Mouse (Mus musculus) bone marrow, adult 2 months (tissue): ENCODE measurements around the gene Irf6. TPM values are rescaled to one million over a fixed set of nuclear protein-coding genes. Genes with fewer than 3 reads are reported as not detected.

Source experiments
- H3K27ac ChIP-seq: fragments of 200-500 bp; 2 replicates; pipeline ENCODE4 v1.5.1; 2012; ENCODE audit warnings: low read depth, mild to moderate bottlenecking, control low read depth, inconsistent platforms, low read length; ENCODE audit not compliant: control insufficient read depth, poor library complexity, insufficient read depth
- H3K4me1 ChIP-seq: fragments of 200-500 bp; 2 replicates; pipeline ENCODE4 v1.6.1; 2011; ENCODE audit warnings: low read length; ENCODE audit not compliant: control insufficient read depth, insufficient read depth
- H3K4me3 ChIP-seq: fragments of 200-500 bp; replicated peaks from 2 replicates; pipeline ENCODE3; 2011; ENCODE audit warnings: mild to moderate bottlenecking, low read depth, low read length, control low read depth; ENCODE audit not compliant: control insufficient read depth
- CTCF ChIP-seq: fragments of 200-500 bp; IDR thresholded peaks from 2 replicates; pipeline ENCODE4 v1.5.1; 2011; ENCODE audit warnings: low read length, control low read depth; ENCODE audit not compliant: control insufficient read depth, insufficient read depth
- POLR2A ChIP-seq: fragments of 200-500 bp; IDR thresholded peaks from 2 replicates; pipeline ENCODE4 v1.6.1; 2011; ENCODE audit warnings: low read depth, mild to moderate bottlenecking, control low read depth, low read length, borderline replicate concordance; ENCODE audit not compliant: control insufficient read depth
- WGBS: fragments of 180-500 bp; shearing (Covaris S2); methylation state at CpG from one replicate; pipeline ENCODE4 v1.1.7; 2018; 5-methylcytosine and 5-hydroxymethylcytosine counted together
- polyA plus RNA-seq: library from polyadenylated mRNA; stranded (reverse); fragments of >200 nt; gene quantifications from 2 replicates; pipeline ENCODE4 v1.2.4, GENCODE M21; 2011; ENCODE audit warnings: low replicate concordance; ENCODE audit not compliant: missing spikeins, insufficient read depth, insufficient read length

Irf6 gene
- polyA plus RNA-seq, 1 experiment, result not detected

DNA sequence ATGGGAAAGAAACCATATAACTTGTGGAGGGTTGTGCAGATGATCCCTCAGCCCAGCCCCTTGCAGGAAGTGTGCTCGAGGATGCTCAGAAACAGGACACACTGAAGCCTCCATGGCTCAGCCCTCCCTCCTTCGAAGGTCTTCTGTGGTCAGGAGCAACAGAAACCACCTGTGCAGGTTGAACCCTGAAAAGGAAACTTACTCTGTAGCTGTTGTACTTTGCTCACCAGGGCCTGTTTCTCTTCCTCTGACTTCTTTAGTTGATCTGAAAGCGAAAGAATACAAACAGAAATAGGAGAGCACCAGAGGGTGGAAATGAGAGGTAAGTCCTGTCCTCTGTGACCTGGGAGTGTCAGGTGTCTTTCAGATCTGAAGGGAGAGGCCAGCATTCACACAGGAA lies 28.2 kb downstream of the Irf6 start:
- Histone ChIP-seq H3K4me1 (no peaks in the 10 kb centered on the region), H3K4me3 (no peak overlapping the region), H3K27ac (no peak overlapping the region)
- 67% methylated on average over 3 of the region's 3 CpGs for WGBS
- TF ChIP-seq CTCF, result no peak
- no peak for TF ChIP-seq POLR2A

DNA sequence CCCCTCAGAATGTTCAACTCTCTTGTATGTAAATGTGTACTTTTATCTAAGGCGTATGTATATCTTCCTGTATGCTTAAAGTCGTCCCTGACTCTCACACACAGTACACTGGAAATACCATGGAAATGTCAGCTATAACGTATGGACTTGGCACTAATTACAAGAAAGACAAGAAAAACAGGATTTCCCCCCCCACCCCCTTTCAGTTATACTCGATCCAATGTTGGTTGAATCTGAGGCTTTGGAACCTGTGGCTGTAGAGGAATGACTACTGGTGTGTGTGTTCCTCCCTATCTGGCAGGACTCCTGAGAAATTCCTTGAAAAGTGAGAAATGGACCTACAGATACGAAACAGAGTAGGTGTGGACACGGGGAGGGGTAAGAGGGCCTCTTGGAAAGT lies 35.3 kb downstream of the Irf6 start:
- TF ChIP-seq POLR2A, result no peak
- TF ChIP-seq CTCF, result no peak
- 83% methylated on average over 6 of the region's 6 CpGs for WGBS
- H3K27ac ChIP-seq, result no peak overlapping the region
- H3K4me3 ChIP-seq, result no peak overlapping the region
- peaks cover 2% of the 10 kb centered on the region; the same call in 1 of the 2 replicates for H3K4me1 ChIP-seq

DNA sequence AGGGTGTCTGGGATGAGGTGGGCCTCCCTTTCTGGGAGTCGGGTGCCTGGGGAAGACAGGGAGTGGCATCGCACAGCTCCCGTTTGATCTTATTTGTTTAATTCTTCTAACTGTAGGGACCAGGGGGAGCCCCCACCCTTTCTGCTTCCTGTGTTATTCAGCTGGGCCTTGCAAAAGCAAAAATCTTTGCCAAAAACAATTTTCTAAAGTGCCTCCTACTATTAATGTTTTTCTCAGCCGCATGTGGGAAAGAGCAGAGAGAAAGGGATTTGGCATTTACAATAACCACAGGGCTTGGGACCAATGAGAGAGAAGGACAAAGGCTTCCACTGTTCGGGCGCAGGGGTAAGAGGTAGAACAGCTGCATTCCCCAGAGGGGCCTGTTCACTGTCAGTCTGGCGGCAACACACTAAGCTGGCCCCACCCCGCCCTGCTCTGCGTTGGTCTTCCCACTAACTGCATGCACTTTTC lies 36.3 kb downstream of the Irf6 start:
- no peak for TF ChIP-seq CTCF
- TF ChIP-seq POLR2A, result no peak
- Histone ChIP-seq H3K4me1 (peaks cover 2% of the 10 kb centered on the region; the same call in 1 of the 2 replicates), H3K27ac (peak overlapping the region; percentile 40), H3K4me3 (no peak overlapping the region)
- WGBS, result 66% methylated on average over 9 of the region's 9 CpGs

DNA sequence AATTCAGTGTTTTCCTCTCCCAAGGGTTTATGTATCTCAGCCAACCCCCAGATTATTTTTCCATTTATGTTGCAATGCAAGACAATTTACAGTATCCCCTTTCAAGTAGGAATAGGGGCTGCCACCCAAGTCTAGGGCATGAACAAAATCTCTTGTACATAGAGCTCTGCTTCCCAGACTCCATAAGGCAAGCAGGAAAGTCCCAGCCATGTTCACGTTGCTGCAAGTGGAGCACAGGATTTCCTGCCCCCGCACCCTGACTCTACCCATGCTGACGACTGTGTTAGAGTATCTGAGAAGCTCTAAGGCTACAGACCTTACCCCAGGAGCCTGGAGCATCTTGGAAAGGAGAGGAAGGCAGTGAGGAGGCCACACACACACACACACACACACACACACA lies 36.9 kb downstream of the Irf6 start:
- 32% methylated on average over 3 of the region's 3 CpGs for WGBS
- H3K4me3 ChIP-seq, result no peak overlapping the region
- TF ChIP-seq CTCF (no peak), POLR2A (no peak)
- H3K4me1 ChIP-seq, result peaks cover 2% of the 10 kb centered on the region; the same call in 1 of the 2 replicates
- peak overlapping the region; percentile 51 for H3K27ac ChIP-seq

DNA sequence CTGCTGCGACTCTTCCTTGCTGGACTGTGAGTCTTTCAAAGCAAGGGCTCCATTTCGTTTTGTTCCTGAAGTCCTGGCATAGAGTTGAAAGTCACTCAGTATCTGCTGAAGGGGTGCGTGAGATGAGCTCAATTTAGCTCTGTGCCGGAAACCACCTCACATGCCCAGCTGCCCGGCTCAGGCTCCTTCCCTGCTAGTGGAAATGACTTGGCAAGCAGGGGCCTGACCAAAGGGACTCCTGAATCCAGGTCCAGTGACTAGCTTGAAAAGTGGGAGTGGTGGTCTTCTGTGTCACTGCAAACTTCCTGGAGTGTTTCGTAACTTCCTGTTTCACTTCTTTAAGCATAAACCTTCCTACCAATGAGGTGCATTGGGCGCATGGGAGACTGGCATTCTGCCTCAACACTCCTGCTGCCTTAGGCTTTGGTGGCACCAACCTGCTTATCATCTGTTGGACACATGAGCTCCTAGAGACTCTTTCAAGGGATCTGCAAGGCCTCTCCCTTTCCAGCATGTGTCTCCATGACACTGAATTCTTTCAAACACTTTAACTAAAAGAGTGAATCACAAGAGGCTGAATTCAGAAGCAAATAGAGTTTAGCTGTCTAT lies 38.9 kb downstream of the Irf6 start:
- TF ChIP-seq CTCF, result no peak
- TF ChIP-seq POLR2A, result no peak
- H3K4me3 ChIP-seq, result no peak overlapping the region
- H3K27ac ChIP-seq, result peak overlapping the region; percentile 31
- 19% methylated on average over 7 of the region's 7 CpGs for WGBS
- H3K4me1 ChIP-seq, result peaks cover 2% of the 10 kb centered on the region; the same call in 1 of the 2 replicates

DNA sequence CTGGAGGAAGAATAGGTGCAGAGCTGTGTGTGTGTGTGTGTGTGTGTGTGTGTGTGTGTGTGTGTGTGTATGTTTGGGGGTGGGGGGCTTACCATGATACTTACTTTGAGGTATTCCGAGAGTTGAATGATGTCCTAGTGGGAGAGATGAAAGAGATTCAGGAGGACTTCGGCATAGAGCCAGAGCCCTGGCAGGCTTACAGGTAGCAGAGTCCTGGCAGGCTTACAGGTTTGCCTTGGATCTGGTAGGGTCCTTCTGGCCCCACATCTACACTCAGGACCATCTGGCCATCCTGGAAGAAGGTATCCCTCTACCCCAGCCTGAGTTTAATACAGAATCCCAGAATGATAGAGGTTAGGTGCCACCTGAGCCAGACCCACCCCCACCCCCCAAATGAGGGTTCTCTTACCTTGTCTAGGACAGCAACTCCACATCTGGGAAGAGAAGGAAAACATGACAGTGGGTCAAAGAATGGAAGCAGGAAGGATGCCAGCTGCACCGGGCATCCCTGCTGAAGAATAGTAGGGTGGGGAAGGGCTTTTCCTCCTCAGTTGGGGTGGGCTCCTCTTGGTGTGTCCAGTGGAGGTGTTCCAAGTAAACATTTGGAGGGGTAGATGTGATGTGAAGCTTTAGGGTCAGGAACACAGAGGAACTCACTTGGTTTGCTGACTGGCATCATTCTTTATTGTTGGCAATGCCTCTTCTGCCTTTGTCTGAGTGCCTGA lies 41.7 kb downstream of the Irf6 start:
- Histone ChIP-seq H3K4me1 (peaks cover 2% of the 10 kb centered on the region; the same call in 1 of the 2 replicates), H3K27ac (no peak overlapping the region), H3K4me3 (no peak overlapping the region)
- TF ChIP-seq POLR2A, result no peak
- no peak for TF ChIP-seq CTCF
- 85% methylated on average over 3 of the region's 3 CpGs for WGBS

DNA sequence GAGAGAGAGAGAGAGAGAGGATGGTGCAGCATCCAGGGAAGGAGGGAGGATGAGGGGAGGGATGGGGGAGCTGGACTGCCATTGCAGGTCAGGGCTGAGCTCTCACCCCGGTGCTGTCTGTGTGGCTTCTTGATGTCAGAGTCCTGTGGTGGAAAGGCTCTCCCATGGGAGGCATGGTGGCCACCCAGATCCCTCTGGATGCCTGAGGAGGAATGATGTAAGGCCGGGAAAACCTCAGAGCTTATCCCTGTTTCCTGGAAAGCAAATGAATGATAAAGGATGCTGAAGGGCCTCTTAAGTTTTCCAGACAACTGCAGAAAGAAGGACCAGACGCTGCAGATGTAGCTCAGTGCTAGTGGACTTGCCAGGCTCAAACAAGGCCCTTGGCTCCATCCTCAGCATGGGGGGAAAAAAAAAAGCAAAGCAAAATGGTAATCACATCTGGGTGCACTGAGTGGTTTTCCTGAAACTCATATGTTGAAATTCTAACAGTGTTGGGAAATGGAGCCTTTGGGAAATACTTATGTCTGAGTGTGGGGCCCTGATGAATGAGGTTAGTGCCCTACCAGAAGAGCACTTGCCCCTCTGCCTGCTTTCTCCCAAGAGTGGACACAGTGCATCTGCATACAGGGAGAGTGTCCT lies 42.4 kb downstream of the Irf6 start:
- TF ChIP-seq POLR2A (no peak), CTCF (no peak)
- H3K4me3 ChIP-seq, result no peak overlapping the region
- 77% methylated on average over 3 of the region's 3 CpGs for WGBS

More for the DNA sequence above, 42.4 kb downstream of the Irf6 start:
- Histone ChIP-seq H3K4me1 (no peaks in the 10 kb centered on the region; the same call in 1 of the 2 replicates), H3K27ac (no peak overlapping the region)
